Mouse (Mus musculus) liver, postnatal 0 days (tissue): ENCODE results near the gene Lekr1. TPM values are rescaled to one million over a fixed set of nuclear protein-coding genes. Genes with fewer than 3 reads are reported as not detected.
A peak's percentile ranks its signal among the peaks of the same experiment; 100 is the strongest.

Experiments used
- ATAC-seq: fragments of 200-750 bp; cut with Nextera tagmentation; 2 replicates; pipeline ENCODE4 v1.8.0; 2017; ENCODE audit warnings: mild to moderate bottlenecking, moderate library complexity
- DNase-seq: peaks from one replicate; pipeline ENCODE4 v3.0.0-alpha.2; 2016
- H3K27ac ChIP-seq: fragments of 300-500 bp; sonication (generic); 2 replicates; pipeline ENCODE4 v1.5.1; 2014; ENCODE audit warnings: antibody characterized with exemption, moderate library complexity, mild to moderate bottlenecking, low read depth
- H3K27me3 ChIP-seq: fragments of 300-500 bp; sonication (generic); 2 replicates; pipeline ENCODE4 v1.6.1; 2014; ENCODE audit warnings: low read length, control low read depth, mixed read lengths; ENCODE audit not compliant: insufficient read depth
- H3K36me3 ChIP-seq: fragments of 300-500 bp; sonication (generic); replicated peaks from 2 replicates; pipeline ENCODE4 v1.6.1; 2014; ENCODE audit warnings: mild to moderate bottlenecking, control low read depth, low read length, moderate library complexity, mixed read lengths; ENCODE audit not compliant: insufficient read depth
- H3K4me1 ChIP-seq: fragments of 300-500 bp; sonication (generic); 2 replicates; pipeline ENCODE4 v1.6.1; 2014; ENCODE audit warnings: antibody characterized with exemption, mild to moderate bottlenecking, control low read depth; ENCODE audit not compliant: insufficient read depth
- H3K4me2 ChIP-seq: fragments of 300-500 bp; sonication (generic); 2 replicates; pipeline ENCODE4 v1.6.1; 2014; ENCODE audit warnings: low read depth, mild to moderate bottlenecking, low read length, moderate library complexity, mixed read lengths
- H3K4me3 ChIP-seq: fragments of 300-500 bp; sonication (generic); 2 replicates; pipeline ENCODE4 v1.5.1; 2014; ENCODE audit warnings: low read depth, low read length
- H3K9ac ChIP-seq: fragments of 300-500 bp; sonication (generic); replicated peaks from 2 replicates; pipeline ENCODE4 v1.6.1; 2014; ENCODE audit warnings: mild to moderate bottlenecking, moderate library complexity
- H3K9me3 ChIP-seq: fragments of 300-500 bp; sonication (generic); 2 replicates; pipeline ENCODE4 v1.6.1; 2016; ENCODE audit warnings: mild to moderate bottlenecking, control low read depth, low read length, mixed read lengths
- CTCF ChIP-seq: sonication (generic); IDR thresholded peaks from 2 replicates; pipeline ENCODE4 v1.5.1; 2016; ENCODE audit warnings: antibody characterized with exemption, low read depth
- EP300 ChIP-seq: IDR thresholded peaks from 2 replicates; pipeline ENCODE4 v1.6.1; 2016; ENCODE audit warnings: antibody characterized with exemption, low read depth, mild to moderate bottlenecking
- WGBS: fragments of 180-500 bp; shearing (Covaris S2); extraction: QIAGEN DNeasy Blood & Tissue Kit; methylation state at CpG from one replicate; pipeline ENCODE4 v1.1.7; 2014; ENCODE audit not compliant: insufficient replicate concordance; 5-methylcytosine and 5-hydroxymethylcytosine counted together
- polyA plus RNA-seq: library from polyadenylated mRNA; unstranded; fragments of >200 nt; fragmentation: Nextera tagmentation; extraction: Ambion mirVana; gene quantifications from 2 replicates; pipeline ENCODE4 v1.2.1, GENCODE M21; 2015

Lekr1 gene
- polyA plus RNA-seq, 1 experiment from 2014 or later: 1.0 TPM

- 72% methylated on average over 4 of the region's 4 CpGs for WGBS
- H3K27me3 ChIP-seq: no peaks in the 10 kb centered on the region
- H3K36me3 ChIP-seq: no peaks in the 10 kb centered on the region
- DNase-seq (no peak), ATAC-seq (no peak)
- H3K9ac ChIP-seq: no peak overlapping the region
- H3K4me2 ChIP-seq: no peak overlapping the region
- TF ChIP-seq CTCF (no peak), EP300 (no peak)
- no peak overlapping the region for H3K27ac ChIP-seq
- no peaks in the 10 kb centered on the region for H3K9me3 ChIP-seq
- no peaks in the 10 kb centered on the region for H3K4me1 ChIP-seq
- H3K4me3 ChIP-seq: no peak overlapping the region
Measured at GRCm38 (mm10) chr3:65722897-65723296, 56.9 kb downstream of the Lekr1 start.

DNA sequence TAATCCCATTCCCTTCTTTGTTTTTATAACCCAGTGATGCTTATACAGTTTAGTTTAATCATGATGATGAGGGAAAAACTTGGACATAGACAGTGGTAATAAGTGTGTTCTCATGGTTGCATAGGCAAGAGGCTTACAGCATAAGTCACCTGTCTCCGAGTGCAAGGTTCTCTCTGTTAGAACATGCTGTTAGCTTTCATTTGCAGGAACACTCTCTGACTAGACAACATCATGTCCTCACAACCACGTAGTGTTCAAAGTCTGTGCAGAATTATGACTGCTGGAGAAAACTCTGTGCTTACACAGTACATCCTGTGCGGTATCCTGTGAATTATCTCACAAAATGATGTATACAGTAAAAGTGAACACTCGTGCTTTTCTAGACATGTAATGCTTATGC is 57.6 kb downstream of the Lekr1 start:
- no peak overlapping the region for H3K4me3 ChIP-seq
- no peaks in the 10 kb centered on the region for H3K9me3 ChIP-seq
- H3K27ac ChIP-seq: no peak overlapping the region
- H3K4me1 ChIP-seq: no peaks in the 10 kb centered on the region
- DNase-seq (no peak), ATAC-seq (peak; percentile 71)
- TF ChIP-seq EP300 (peak; percentile 69), CTCF (no peak)
- no peak overlapping the region for H3K4me2 ChIP-seq
- H3K9ac ChIP-seq: no peak overlapping the region
- 69% methylated on average over 4 of the region's 4 CpGs for WGBS
- H3K27me3 ChIP-seq: no peaks in the 10 kb centered on the region
- no peaks in the 10 kb centered on the region for H3K36me3 ChIP-seq

DNA sequence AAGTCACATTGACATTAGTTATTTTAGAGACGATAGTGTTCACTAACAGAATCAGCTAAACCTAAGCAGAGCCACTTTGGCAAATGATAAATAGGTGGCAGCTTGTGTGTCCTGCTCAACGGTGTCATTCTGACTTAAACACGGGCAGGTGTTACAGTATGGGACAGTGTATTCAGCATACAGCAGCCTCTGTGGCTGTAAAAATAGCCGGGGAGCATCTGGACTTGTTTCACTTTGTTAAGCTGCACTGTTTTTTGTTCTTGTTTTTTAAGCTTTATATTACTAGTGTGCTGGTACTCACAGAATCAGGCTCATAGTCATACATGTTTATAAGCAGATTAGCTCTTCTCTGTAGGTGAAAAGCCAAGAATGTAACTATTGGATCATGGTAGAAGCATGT is 71.8 kb downstream of the Lekr1 start:
- no peaks in the 10 kb centered on the region for H3K36me3 ChIP-seq
- no peak for DNase-seq
- H3K27ac ChIP-seq: no peak overlapping the region
- 76% methylated on average over 4 of the region's 4 CpGs for WGBS
- H3K4me1 ChIP-seq: no peaks in the 10 kb centered on the region
- no peak for TF ChIP-seq EP300
- no peak for TF ChIP-seq CTCF
- H3K27me3 ChIP-seq: no peaks in the 10 kb centered on the region
- no peak for ATAC-seq
- no peak overlapping the region for H3K4me3 ChIP-seq
- H3K4me2 ChIP-seq: no peak overlapping the region
- no peak overlapping the region for H3K9ac ChIP-seq
- no peaks in the 10 kb centered on the region for H3K9me3 ChIP-seq

GRCm38 (mm10) chr3:65744936-65745335 is 78.9 kb downstream of the Lekr1 start:
- no peaks in the 10 kb centered on the region for H3K9me3 ChIP-seq
- H3K27ac ChIP-seq: no peak overlapping the region
- no peaks in the 10 kb centered on the region for H3K36me3 ChIP-seq
- 76% methylated on average over 4 of the region's 4 CpGs for WGBS
- H3K4me1 ChIP-seq: no peaks in the 10 kb centered on the region
- no peak overlapping the region for H3K4me3 ChIP-seq
- DNase-seq (no peak), ATAC-seq (no peak)
- no peaks in the 10 kb centered on the region for H3K27me3 ChIP-seq
- no peak overlapping the region for H3K4me2 ChIP-seq
- H3K9ac ChIP-seq: no peak overlapping the region
- no peak for TF ChIP-seq CTCF
- TF ChIP-seq EP300: no peak

GRCm38 (mm10) chr3:65764511-65765508 is 98.8 kb downstream of the Lekr1 start:
- 69% methylated on average over 20 of the region's 20 CpGs for WGBS

GRCm38 (mm10) chr3:65766387-65766786 is 100.4 kb downstream of the Lekr1 start:
- Histone ChIP-seq H3K9me3 (no peaks in the 10 kb centered on the region), H3K4me2 (no peak overlapping the region), H3K27ac (no peak overlapping the region), H3K4me3 (no peak overlapping the region), H3K27me3 (no peaks in the 10 kb centered on the region), H3K9ac (no peak overlapping the region), H3K4me1 (no peaks in the 10 kb centered on the region), H3K36me3 (no peaks in the 10 kb centered on the region)
- TF ChIP-seq CTCF (no peak), EP300 (no peak)
- no peak for DNase-seq
- ATAC-seq: no peak

More at GRCm38 (mm10) chr3:65764511-65765508, 98.8 kb downstream of the Lekr1 start:
- no peak overlapping the region for H3K4me3 ChIP-seq
- H3K36me3 ChIP-seq: no peaks in the 10 kb centered on the region
- H3K4me2 ChIP-seq: no peak overlapping the region
- no peak for ATAC-seq
- H3K27ac ChIP-seq: no peak overlapping the region
- H3K27me3 ChIP-seq: no peaks in the 10 kb centered on the region
- no peaks in the 10 kb centered on the region for H3K9me3 ChIP-seq
- H3K9ac ChIP-seq: no peak overlapping the region
- no peaks in the 10 kb centered on the region for H3K4me1 ChIP-seq
- no peak for TF ChIP-seq CTCF
- TF ChIP-seq EP300: no peak
- no peak for DNase-seq
